Mouse (Mus musculus) liver, embryonic 16.5 days (tissue): Measurements from ENCODE around the gene Pcsk4. TPM values are rescaled to one million over a fixed set of nuclear protein-coding genes. Genes with fewer than 3 reads are reported as not detected.
A peak's percentile ranks its signal among the peaks of the same experiment; 100 is the strongest.

ENCODE experiments used
- ATAC-seq: fragments of 200-750 bp; cut with Nextera tagmentation; 2 replicates; pipeline ENCODE4 v1.8.0; 2017; ENCODE audit warnings: low read depth, mild to moderate bottlenecking, moderate number of reproducible peaks, moderate library complexity
- H3K27ac ChIP-seq: fragments of 300-500 bp; sonication (generic); 2 replicates; pipeline ENCODE4 v1.5.1; 2014; ENCODE audit warnings: mild to moderate bottlenecking, low read length
- H3K27me3 ChIP-seq: fragments of 300-500 bp; sonication (generic); 2 replicates; pipeline ENCODE4 v1.6.1; 2014; ENCODE audit warnings: low read depth, low read length, mixed read lengths; ENCODE audit not compliant: control insufficient read depth, insufficient read depth
- H3K36me3 ChIP-seq: fragments of 300-500 bp; sonication (generic); 2 replicates; pipeline ENCODE4 v1.6.1; 2014; ENCODE audit warnings: mild to moderate bottlenecking; ENCODE audit not compliant: control insufficient read depth, insufficient read depth
- H3K4me1 ChIP-seq: fragments of 300-500 bp; sonication (generic); 2 replicates; pipeline ENCODE4 v1.6.1; 2014; ENCODE audit warnings: low read depth, low read length, mixed read lengths; ENCODE audit not compliant: control insufficient read depth
- H3K4me2 ChIP-seq: fragments of 300-500 bp; sonication (generic); 2 replicates; pipeline ENCODE4 v1.6.1; 2014; ENCODE audit warnings: low read depth, low read length, mixed read lengths
- H3K4me3 ChIP-seq: fragments of 300-500 bp; sonication (generic); 2 replicates; pipeline ENCODE4 v1.5.1; 2014; ENCODE audit warnings: low read depth, mild to moderate bottlenecking, low read length
- H3K9ac ChIP-seq: fragments of 300-500 bp; sonication (generic); 2 replicates; pipeline ENCODE4 v1.6.1; 2014; ENCODE audit warnings: low read depth, low read length
- H3K9me3 ChIP-seq: fragments of 300-500 bp; sonication (generic); replicated peaks from 2 replicates; pipeline ENCODE4 v1.6.1; 2016; ENCODE audit warnings: low read length; ENCODE audit not compliant: control insufficient read depth
- WGBS: fragments of 180-500 bp; shearing (Covaris S2); extraction: QIAGEN DNeasy Blood & Tissue Kit; methylation state at CpG from one replicate; pipeline ENCODE4 v1.1.7; 2014; ENCODE audit not compliant: insufficient replicate concordance; 5-methylcytosine and 5-hydroxymethylcytosine counted together
- polyA plus RNA-seq: library from polyadenylated mRNA; unstranded; fragments of >200 nt; fragmentation: Nextera tagmentation; extraction: Ambion mirVana; gene quantifications from 2 replicates; pipeline ENCODE4 v1.2.1, GENCODE M21; 2015

Pcsk4 gene
- polyA plus RNA-seq, 1 experiment from 2014 or later: 4.0 TPM

GRCm38 (mm10) chr10:80321670-80322581 lies 7.4 kb downstream of the Pcsk4 start:
- 90% methylated on average over 21 of the region's 21 CpGs for WGBS
- peaks cover 68% of the 10 kb centered on the region for H3K4me1 ChIP-seq

GRCm38 (mm10) chr10:80321014-80321669 lies 8.2 kb downstream of the Pcsk4 start:
- H3K27ac ChIP-seq: peak overlapping the region; percentile 28

More at GRCm38 (mm10) chr10:80321670-80322581, 7.4 kb downstream of the Pcsk4 start:
- Histone ChIP-seq H3K9me3 (no peaks in the 10 kb centered on the region), H3K27me3 (peaks cover 3% of the 10 kb centered on the region), H3K36me3 (peaks cover 5% of the 10 kb centered on the region; the same call in 1 of the 2 replicates), H3K4me3 (peak overlapping the region; percentile 77), H3K27ac (peak overlapping the region; percentile 28; the same call in 1 of the 2 replicates), H3K9ac (no peak overlapping the region), H3K4me2 (peak overlapping the region; percentile 100)
- ATAC-seq: no peak

GRCm38 (mm10) chr10:80320340-80320760 lies 8.9 kb downstream of the Pcsk4 start, which contains the start of gene 2310011J03Rik:
2310011J03Rik (minus strand) TSS chr10:80320537.
- H3K36me3 ChIP-seq: peaks cover 5% of the 10 kb centered on the region; the same call in 1 of the 2 replicates
- H3K4me2 ChIP-seq: peak within 1 kb of the TSS; percentile 73
- peaks cover 78% of the 10 kb centered on the region for H3K4me1 ChIP-seq
- H3K27me3 ChIP-seq: peaks cover 15% of the 10 kb centered on the region
- under 1% methylated on average over 34 of the region's 34 CpGs for WGBS
- peak within 1 kb of the TSS; percentile 74 for H3K4me3 ChIP-seq
- H3K9me3 ChIP-seq: no peaks in the 10 kb centered on the region
- H3K27ac ChIP-seq: peak within 1 kb of the TSS; percentile 87
- H3K9ac ChIP-seq: peak within 1 kb of the TSS; percentile 88
- peak; percentile 59 for ATAC-seq

More at GRCm38 (mm10) chr10:80321014-80321669, 8.2 kb downstream of the Pcsk4 start:
- peak overlapping the region; percentile 22; the same call in 1 of the 2 replicates for H3K9ac ChIP-seq
- peaks cover 76% of the 10 kb centered on the region for H3K4me1 ChIP-seq
- WGBS: 54% methylated on average over 6 of the region's 6 CpGs
- no peaks in the 10 kb centered on the region for H3K9me3 ChIP-seq
- peak overlapping the region; percentile 73; the same call in 1 of the 2 replicates for H3K4me2 ChIP-seq
- H3K36me3 ChIP-seq: peaks cover 5% of the 10 kb centered on the region; the same call in 1 of the 2 replicates
- ATAC-seq: no peak
- peaks cover 7% of the 10 kb centered on the region for H3K27me3 ChIP-seq
- H3K4me3 ChIP-seq: no peak overlapping the region

- peaks cover 5% of the 10 kb centered on the region; the same call in 1 of the 2 replicates for H3K36me3 ChIP-seq
- H3K27ac ChIP-seq: no peak overlapping the region
- H3K27me3 ChIP-seq: peaks cover 48% of the 10 kb centered on the region
- WGBS: 19% methylated on average over 10 of the region's 10 CpGs
- H3K4me2 ChIP-seq: peak overlapping the region; percentile 32
- no peak for ATAC-seq
- no peaks in the 10 kb centered on the region for H3K9me3 ChIP-seq
- H3K4me3 ChIP-seq: no peak overlapping the region
- peak overlapping the region; percentile 31 for H3K9ac ChIP-seq
- peaks cover 49% of the 10 kb centered on the region for H3K4me1 ChIP-seq
Measured at GRCm38 (mm10) chr10:80317011-80317410, 12.3 kb downstream of the Pcsk4 start.

GRCm38 (mm10) chr10:80316359-80316781 lies 12.9 kb downstream of the Pcsk4 start:
- Histone ChIP-seq H3K9me3 (no peaks in the 10 kb centered on the region), H3K27ac (no peak overlapping the region), H3K9ac (no peak overlapping the region), H3K36me3 (peaks cover 5% of the 10 kb centered on the region; the same call in 1 of the 2 replicates), H3K4me3 (no peak overlapping the region), H3K4me2 (peak overlapping the region; percentile 32; the same call in 1 of the 2 replicates), H3K27me3 (peaks cover 55% of the 10 kb centered on the region), H3K4me1 (peaks cover 42% of the 10 kb centered on the region)
- ATAC-seq: no peak
- WGBS: 15% methylated on average over 11 of the region's 11 CpGs

- peaks cover 5% of the 10 kb centered on the region; the same call in 1 of the 2 replicates for H3K36me3 ChIP-seq
- H3K27ac ChIP-seq: no peak overlapping the region
- H3K9ac ChIP-seq: no peak overlapping the region
- H3K4me3 ChIP-seq: no peak overlapping the region
- peaks cover 65% of the 10 kb centered on the region for H3K27me3 ChIP-seq
- WGBS: 38% methylated on average over 27 of the region's 27 CpGs
- no peak overlapping the region for H3K4me2 ChIP-seq
- peaks cover 34% of the 10 kb centered on the region for H3K4me1 ChIP-seq
- no peaks in the 10 kb centered on the region for H3K9me3 ChIP-seq
- ATAC-seq: no peak
Measured at GRCm38 (mm10) chr10:80315315-80315714, 14.0 kb downstream of the Pcsk4 start.

GRCm38 (mm10) chr10:80314494-80315001 lies 14.8 kb downstream of the Pcsk4 start:
- WGBS: 56% methylated on average over 16 of the region's 16 CpGs
- Histone ChIP-seq H3K4me3 (no peak overlapping the region), H3K4me1 (peaks cover 32% of the 10 kb centered on the region), H3K9ac (no peak overlapping the region), H3K36me3 (peaks cover 5% of the 10 kb centered on the region; the same call in 1 of the 2 replicates), H3K27ac (no peak overlapping the region), H3K4me2 (no peak overlapping the region), H3K9me3 (no peaks in the 10 kb centered on the region), H3K27me3 (peaks cover 67% of the 10 kb centered on the region)
- ATAC-seq: no peak

- Histone ChIP-seq H3K4me3 (no peak overlapping the region), H3K4me1 (peaks cover 23% of the 10 kb centered on the region), H3K4me2 (no peak overlapping the region), H3K27ac (no peak overlapping the region), H3K9me3 (no peaks in the 10 kb centered on the region), H3K27me3 (peaks cover 76% of the 10 kb centered on the region), H3K9ac (no peak overlapping the region), H3K36me3 (peaks cover 3% of the 10 kb centered on the region; the same call in 1 of the 2 replicates)
- 15% methylated on average over 20 of the region's 20 CpGs for WGBS
- no peak for ATAC-seq
Measured at GRCm38 (mm10) chr10:80313627-80314201, 15.6 kb downstream of the Pcsk4 start.
